Mouse (Mus musculus): ENCODE measurements around the gene Elmod3. TPM values are rescaled to one million over a fixed set of nuclear protein-coding genes. Genes with fewer than 3 reads are reported as not detected.

The Elmod3 gene
- 16.7 to 20.1 TPM (median 18.8 TPM) in 4 replicates for total RNA-seq (2023; ENCODE audit: inconsistent age)

GRCm38 (mm10) chr6:72597956-72598753 is at the start of gene Elmod3, which contains the start of gene Retsat:
Gene Elmod3 (minus strand): TSS chr6:72598413.
Gene Retsat (plus strand): TSS chr6:72598475.

DNA sequence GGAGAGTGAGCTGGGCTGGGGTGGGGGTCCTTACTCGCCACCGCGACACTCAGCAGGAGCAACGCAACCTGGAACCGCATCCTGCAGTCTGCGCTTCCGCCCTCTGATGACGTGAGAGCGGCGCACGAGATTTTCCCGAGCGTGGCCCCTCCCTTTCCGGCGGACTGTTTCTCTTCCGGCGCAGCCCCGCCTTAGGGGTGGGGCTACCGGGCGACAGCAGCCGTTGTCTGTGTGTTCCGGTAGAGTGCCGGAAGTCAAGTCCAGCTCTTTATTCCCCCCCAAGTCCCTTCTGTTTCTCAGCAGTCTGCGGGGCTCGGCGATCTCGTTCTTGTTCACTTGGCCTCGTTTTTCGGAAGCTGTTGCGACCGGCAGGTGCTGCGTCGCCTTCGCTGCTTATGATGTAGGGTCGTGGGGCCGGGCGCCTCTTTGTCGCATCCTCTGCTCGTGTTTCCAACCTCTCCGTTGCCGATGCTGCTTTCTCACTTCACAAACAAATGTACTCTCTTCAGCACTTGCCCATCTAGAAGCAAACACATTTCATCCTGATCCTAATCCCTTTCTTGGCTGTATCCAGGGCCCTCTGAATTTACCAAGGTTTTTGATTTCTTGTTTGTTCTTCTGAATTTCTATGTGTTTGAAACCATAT is 18.6 kb upstream of the Elmod3 start, which contains the start of gene Tgoln1:
TSS of gene Tgoln1 (minus strand) at position 358 of the 646 bp plus-strand sequence.

DNA sequence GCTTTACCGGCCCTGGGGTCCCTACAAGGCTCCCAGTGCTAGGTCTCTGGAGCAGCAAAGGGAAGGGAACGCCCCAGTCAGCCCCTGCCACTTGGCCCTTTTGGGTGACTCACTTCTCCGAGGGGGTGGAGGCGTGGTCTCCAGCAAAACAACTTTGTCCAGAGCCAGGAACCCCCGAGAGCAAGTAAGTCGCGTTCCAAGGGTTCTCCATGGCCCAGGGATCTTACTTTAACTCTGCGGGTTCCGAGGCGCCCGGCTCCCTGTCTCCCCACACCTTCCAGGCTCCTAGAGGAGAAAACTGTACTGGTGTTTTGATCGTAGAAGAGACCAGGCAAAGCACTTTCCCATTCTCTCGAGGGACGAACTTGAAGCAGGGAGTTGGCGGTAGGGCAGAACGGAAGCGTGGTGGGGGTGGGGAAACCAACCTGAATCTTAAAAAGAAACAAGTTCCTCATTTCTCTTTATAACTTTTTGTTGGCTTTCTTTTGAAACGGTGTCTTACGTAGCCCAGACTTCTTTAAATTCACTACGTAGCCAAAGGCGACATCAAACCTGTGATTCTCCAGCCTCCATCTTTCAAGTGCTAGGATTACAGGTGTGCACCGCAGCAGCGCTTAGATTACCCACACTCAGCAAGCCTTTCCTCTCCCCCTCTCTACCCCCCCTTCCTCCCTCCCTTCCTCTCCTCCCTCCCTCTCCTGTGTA is 53.8 kb downstream of the Elmod3 start, which contains the start of gene Capg:
TSS of gene Capg (plus strand) at position 109 of the 705 bp plus-strand sequence.

GRCm38 (mm10) chr6:72521607-72522006 is 76.6 kb downstream of the Elmod3 start, which contains the start of gene Sh2d6:
Gene Sh2d6 (minus strand): TSS chr6:72521707.

Other genes with a start within 250 kb of the Elmod3 start
- gene Tmem150a, start 243.0 kb downstream of the Elmod3 start, total RNA-seq (2023; ENCODE audit: inconsistent age), result 2.8 to 5.3 TPM (median 4.2 TPM) in 4 replicates
- 66.1 to 76.9 TPM (median 71.9 TPM) in 4 replicates for gene Rnf181, start 231.5 kb downstream of the Elmod3 start, total RNA-seq (2023; ENCODE audit: inconsistent age)
- 11.4 to 14.4 TPM (median 13.2 TPM) in 4 replicates for gene Vamp5, start 217.9 kb downstream of the Elmod3 start, total RNA-seq (2023; ENCODE audit: inconsistent age)
- 95.3 to 106 TPM (median 102 TPM) in 4 replicates for gene Vamp8, start 207.7 kb downstream of the Elmod3 start, total RNA-seq (2023; ENCODE audit: inconsistent age)
- 11.0 to 15.1 TPM (median 12.5 TPM) in 4 replicates for gene Ggcx, start 184.1 kb downstream of the Elmod3 start, total RNA-seq (2023; ENCODE audit: inconsistent age)
- 241 to 253 TPM (median 245 TPM) in 4 replicates for gene Mat2a, start 158.9 kb downstream of the Elmod3 start, total RNA-seq (2023; ENCODE audit: inconsistent age)
- gene Sh2d6, start 76.7 kb downstream of the Elmod3 start, total RNA-seq (2023; ENCODE audit: inconsistent age), result 0.48 to 0.54 TPM (median 0.51 TPM) in 3 of 4 replicates, not detected in the other
- gene Capg, start 54.0 kb downstream of the Elmod3 start, total RNA-seq (2023; ENCODE audit: inconsistent age), result 337 to 367 TPM (median 351 TPM) in 4 replicates
- gene Retsat, start 62 bp upstream of the Elmod3 start, total RNA-seq (2023; ENCODE audit: inconsistent age), result 4.6 to 8.4 TPM (median 7.9 TPM) in 4 replicates
- 185 to 196 TPM (median 189 TPM) in 4 replicates for gene Tgoln1, start 18.6 kb upstream of the Elmod3 start, total RNA-seq (2023; ENCODE audit: inconsistent age)
- 0.80 to 1.00 TPM in 2 of 4 replicates, not detected in the others for gene Tcf7l1, start 190.8 kb upstream of the Elmod3 start, total RNA-seq (2023; ENCODE audit: inconsistent age)

All from B cell, adult (primary cell).